Mouse (Mus musculus) myocyte (in vitro differentiated cells): ENCODE data around the gene Bicdl2.

ENCODE experiments used
- POLR2A ChIP-seq: IDR thresholded peaks from one replicate; pipeline ENCODE4 v1.6.1; 2011; ENCODE audit warnings: low read depth, mild to moderate bottlenecking, control low read depth, moderate library complexity; ENCODE audit not compliant: insufficient read length
- POLR2AphosphoS2 ChIP-seq: IDR thresholded peaks from one replicate; pipeline ENCODE4 v1.6.1; 2011; ENCODE audit warnings: low read depth, control low read depth; ENCODE audit not compliant: insufficient read length
- TCF12 ChIP-seq: IDR thresholded peaks from one replicate; pipeline ENCODE4 v1.6.1; 2011; ENCODE audit warnings: mild to moderate bottlenecking, control low read depth; ENCODE audit not compliant: poor library complexity, insufficient read depth, severe bottlenecking
- USF1 ChIP-seq: IDR thresholded peaks from one replicate; pipeline ENCODE4 v1.6.1; 2011; ENCODE audit warnings: low read depth, mild to moderate bottlenecking, control low read depth, moderate library complexity

GRCm38 (mm10) chr17:23695801-23696200 is 35.5 kb downstream of the Bicdl2 start:
- no peak for TF ChIP-seq POLR2A
- TF ChIP-seq USF1: no peak
- TF ChIP-seq POLR2AphosphoS2: no peak
- TF ChIP-seq TCF12: no peak
